Mouse (Mus musculus) ovary, adult 18-20 months (tissue): ENCODE results near the gene Vps35l.

Source experiments
- DNase-seq: peaks from one replicate; pipeline ENCODE4 v3.0.0; 2022; ENCODE audit warnings: low spot score, mixed read lengths

Gene Vps35l

GRCm38 (mm10) chr7:118738730-118739129 is 1.3 kb upstream of the Vps35l start:
- DNase-seq = no peak

DNA sequence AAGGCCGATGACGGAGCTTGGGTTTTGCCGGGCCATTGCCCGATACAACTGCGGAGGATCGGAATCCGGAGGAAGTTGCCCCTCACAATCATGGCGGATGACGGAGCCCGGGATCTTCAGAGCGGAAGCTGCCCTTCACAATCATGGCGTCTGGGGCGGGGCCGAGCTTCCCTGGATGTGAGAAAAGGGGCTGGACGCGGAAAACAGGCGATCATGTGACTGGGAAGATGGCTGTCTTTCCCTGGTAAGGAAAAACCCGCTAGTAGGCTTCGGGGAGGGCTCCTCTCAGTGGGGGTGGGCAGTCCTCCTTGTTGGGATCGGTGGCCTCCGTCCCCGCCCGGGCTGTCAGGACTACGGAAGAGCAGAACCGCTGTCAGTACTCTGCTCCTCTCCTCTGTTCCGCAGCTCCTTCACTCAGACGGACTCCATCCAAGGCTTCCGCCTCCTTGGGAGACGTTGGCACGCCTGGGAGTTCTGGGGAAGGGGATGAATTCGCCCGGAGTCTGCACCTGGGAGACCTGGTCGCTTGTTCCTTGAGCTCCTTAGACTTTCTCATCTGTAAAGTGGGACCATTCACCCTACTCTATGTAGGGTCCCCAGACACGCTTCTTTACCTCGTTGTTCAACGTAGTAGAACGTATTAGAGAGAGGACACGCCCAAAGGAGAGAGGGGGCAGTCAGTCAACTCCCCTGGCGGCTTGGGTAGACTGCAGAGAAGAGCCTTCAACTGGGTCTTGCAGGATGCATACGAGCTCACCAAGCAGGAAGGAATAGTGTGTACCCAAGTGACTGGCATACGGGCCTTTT is 709 bp downstream of the Vps35l start:
- peak; percentile 92 for DNase-seq

- no peak for DNase-seq
Observed at GRCm38 (mm10) chr7:118742278-118742677, 2.3 kb downstream of the Vps35l start.

GRCm38 (mm10) chr7:118744766-118745165 is 4.7 kb downstream of the Vps35l start:
- no peak for DNase-seq

DNA sequence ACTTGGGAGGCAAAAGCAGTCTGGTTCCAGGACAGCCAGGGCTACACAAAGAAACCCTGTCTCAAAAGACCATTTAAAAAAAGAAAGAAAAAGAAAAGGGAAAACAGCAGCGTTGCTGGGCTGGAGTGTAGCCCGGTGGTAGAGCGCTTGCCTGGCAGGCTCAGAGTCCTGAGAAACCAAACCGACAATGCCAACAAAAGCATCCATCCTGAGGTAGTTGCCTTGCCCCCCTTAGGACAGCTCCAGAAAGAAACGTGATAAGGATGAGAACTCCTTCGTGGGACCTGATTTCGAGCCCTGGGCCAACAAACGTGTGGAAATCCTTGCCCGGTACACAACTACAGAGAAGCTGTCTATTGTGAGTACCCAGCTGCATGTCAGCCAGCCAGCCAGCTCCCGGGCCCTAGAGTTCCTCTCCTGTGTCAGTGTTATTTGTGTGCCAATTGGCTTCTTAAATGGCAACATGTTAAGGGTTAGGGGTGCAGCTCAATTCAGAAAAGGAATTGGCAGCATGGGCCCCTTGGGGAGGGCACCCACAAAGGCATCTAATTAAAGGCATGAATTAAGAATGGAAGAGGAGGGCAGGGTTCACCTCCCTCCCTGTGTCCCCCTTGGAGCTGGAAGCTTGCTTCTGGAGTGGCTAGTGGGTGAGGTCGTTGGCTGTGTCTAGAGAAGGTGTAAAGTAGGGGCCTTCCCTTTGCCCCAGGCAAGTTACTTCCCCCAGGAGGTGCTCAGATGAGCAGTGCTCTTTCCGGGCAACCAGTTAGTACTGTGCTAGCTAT is 8.1 kb downstream of the Vps35l start:
- no peak for DNase-seq

- DNase-seq = no peak
Observed at GRCm38 (mm10) chr7:118749706-118750105, 9.7 kb downstream of the Vps35l start.

DNA sequence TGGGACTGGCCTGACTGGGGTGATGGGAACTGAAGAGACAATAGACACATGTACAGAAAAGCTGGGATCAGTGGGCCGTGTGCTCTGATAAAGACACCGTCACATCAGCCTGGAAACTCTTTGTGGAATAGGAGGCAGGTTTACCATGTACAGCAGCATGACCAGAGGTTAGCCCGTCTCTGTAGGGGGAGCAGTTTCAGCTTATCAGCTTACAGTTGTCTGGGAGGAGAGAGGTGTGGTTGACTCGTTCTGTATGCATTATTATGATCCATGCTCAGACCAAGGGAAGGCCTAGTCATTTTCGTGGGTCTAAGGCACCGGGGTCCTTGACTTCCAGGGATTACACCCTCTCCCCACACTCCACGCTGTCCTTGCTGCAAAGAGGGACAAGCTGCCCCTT is 11.6 kb downstream of the Vps35l start:
- no peak for DNase-seq

DNA sequence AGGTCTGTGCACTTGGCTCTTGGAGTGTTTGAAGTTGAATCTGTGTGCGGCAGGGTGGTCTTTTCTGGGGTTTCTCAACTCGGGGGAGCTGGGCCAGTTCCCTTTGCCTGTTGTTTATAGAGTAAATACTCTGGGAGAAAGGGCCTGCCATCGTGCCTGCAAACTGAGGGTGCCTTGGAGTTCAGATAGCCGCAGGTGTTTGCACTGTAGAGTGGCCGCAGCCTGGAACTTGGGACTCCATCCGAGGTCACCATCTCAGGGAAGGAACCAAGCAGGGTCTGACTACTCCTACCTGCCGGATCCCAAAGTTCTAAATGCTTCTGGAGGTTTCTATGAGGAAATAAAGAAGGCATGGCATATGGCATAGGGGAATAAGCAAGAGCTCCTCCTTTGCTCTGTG is 15.7 kb downstream of the Vps35l start:
- no peak for DNase-seq

GRCm38 (mm10) chr7:118756490-118757265 is 16.7 kb downstream of the Vps35l start:
- DNase-seq = no peak

GRCm38 (mm10) chr7:118758369-118758768 is 18.3 kb downstream of the Vps35l start:
- no peak for DNase-seq

GRCm38 (mm10) chr7:118759372-118759771 is 19.3 kb downstream of the Vps35l start:
- DNase-seq = no peak

DNA sequence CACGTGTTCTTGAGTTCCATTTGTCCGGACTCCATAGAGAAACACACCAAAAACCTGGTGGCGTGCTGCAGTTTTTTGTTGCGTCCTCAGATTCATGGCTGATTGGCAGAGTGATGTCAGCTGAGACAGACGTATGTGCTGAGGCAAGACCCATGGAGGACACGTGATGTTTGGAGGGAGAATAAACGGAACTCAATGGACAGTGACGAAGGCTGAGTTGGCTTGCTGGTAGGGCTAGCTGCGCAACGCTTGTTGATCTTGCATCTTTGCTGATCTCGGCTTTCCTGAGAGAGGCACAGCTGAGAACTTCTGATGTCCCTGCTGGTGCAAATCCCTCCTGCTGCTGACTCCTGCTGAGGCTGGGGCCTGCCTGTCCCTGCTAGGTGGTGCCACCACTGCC is 23.9 kb downstream of the Vps35l start:
- no peak for DNase-seq

DNA sequence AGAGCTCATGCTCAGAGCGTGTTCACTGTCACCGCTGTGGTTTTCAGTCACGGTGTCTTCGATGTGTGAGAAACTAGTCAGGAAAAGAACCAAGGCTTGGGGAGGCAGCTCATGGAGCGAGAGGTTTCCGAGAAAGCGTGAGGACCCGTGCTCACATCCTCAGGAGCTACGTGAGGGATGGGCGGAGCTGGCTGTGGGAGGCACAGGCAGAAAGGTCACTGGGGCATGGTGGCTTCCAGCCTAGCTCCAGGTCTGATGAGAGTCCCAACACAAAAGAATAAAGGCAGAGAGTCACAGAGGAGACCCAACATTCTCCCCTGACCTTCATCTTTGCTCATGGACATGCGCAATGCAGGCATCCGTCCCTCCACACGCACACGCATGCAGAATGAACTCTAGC is 24.7 kb downstream of the Vps35l start:
- no peak for DNase-seq

DNA sequence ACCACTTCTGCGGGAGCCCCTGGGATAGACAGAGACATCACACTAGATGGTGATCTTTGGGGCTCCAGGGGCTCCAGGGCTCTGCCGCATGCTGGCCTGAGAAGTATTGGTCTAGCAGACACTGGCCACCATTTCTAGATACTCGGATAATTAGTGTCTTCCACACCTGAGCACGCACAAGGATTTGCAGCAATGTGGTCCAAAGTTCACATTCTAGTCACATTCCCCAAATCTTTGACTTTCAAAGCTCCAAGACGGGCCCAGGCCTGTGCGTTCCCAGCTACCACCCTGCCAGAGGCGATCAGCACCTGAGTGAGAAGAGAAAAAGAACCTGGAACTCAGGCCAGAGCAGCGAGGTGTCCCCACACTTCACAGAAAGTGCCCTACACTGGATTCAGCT is 25.6 kb downstream of the Vps35l start:
- DNase-seq = no peak

DNA sequence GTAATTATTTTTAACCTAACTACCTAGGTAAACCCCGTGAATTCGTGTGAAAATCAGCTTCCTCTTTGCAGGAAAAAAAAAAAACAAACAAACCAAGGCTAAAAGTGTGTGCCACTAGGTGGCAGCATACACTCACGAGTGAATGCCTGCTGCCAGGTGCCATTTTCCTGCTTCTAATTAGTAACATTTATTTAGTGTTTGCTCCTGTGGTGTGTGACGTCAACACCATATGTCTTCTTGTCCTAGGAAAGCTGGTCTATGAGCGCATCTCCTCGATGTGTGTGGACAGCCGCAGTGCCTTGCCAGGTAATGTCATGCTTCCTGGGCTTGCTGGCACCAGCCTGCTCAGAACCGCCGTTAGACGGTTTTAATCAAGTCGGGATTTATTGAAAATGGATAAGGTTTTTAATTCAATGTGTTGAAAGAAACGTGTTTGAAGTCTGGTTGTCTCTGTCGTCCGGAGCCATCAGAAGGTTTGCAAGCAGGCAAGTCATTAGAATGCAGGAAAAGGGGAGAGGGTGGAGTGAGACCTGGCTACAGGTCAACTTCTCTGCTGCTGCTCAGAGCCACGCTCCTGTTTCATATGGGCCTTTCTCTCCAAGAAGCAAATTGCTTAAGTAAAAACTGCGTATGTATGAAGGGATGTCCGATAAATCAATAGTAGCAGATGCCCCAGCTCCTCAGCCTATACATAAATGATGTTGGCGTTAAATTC is 26.2 kb downstream of the Vps35l start:
- no peak for DNase-seq

DNA sequence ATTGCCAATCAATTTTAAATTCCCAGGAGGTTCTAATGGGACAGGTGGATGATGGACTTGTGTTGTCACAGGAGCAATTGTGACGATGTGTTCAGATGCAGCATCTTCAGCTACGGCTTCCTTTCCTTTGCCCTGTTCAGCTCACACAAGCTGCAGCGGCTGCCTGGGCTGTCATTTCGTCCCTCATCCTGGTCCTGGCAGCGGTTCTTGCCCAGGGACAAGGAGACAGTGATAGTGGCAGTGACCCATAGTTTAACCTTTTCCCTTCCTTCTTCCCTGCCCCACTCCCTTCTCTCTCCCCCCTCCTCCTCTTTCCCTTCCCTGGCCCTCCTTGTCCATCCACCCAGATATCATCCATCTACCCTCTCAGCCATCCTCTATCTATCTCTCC is 26.8 kb downstream of the Vps35l start:
- DNase-seq = no peak

GRCm38 (mm10) chr7:118769208-118769607 is 29.2 kb downstream of the Vps35l start:
- no peak for DNase-seq

GRCm38 (mm10) chr7:118769655-118770054 is 29.6 kb downstream of the Vps35l start:
- no peak for DNase-seq

DNA sequence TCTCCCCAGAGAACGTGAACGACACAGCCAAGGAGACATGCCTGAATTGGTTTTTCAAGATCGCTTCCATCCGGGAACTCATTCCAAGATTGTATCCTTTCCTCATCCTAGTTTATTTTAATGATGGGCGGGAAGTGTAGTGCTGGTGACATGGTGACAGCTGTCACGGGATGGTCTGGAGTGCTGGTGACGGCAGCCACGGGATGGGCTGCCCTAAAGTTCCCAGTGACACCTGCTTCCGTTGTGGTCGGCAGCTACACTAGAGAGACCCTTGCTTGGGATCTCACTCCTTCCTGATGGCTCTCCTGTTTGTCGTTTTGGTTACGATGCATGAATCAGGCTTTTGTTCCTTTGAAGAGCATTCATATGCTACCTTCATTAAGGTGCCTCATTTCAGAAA is 33.0 kb downstream of the Vps35l start:
- no peak for DNase-seq

- DNase-seq = no peak
Observed at GRCm38 (mm10) chr7:118775991-118776390, 36.0 kb downstream of the Vps35l start.

GRCm38 (mm10) chr7:118776491-118776890 is 36.5 kb downstream of the Vps35l start:
- no peak for DNase-seq
